Mouse (Mus musculus) urinary bladder, postnatal 4 days (tissue): ENCODE data around the gene Sort1.

Source experiments
- DNase-seq, 2 experiments: peaks; one replicate each; pipeline ENCODE4 v3.0.0; 2021 to 2022; ENCODE audit warnings: low spot score in 2 of 2

The Sort1 gene

GRCm38 (mm10) chr3:108327916-108328315 is 44.0 kb downstream of the Sort1 start:
- DNase-seq: no peak

GRCm38 (mm10) chr3:108328441-108328841 is 44.6 kb downstream of the Sort1 start:
- DNase-seq: peak; percentile 56 to 69

- DNase-seq: no peak
Observed at GRCm38 (mm10) chr3:108330812-108331211, 46.9 kb downstream of the Sort1 start.

GRCm38 (mm10) chr3:108336878-108337277 is 53.0 kb downstream of the Sort1 start:
- DNase-seq: no peak

- no peak for DNase-seq
Observed at GRCm38 (mm10) chr3:108341040-108341439, 57.2 kb downstream of the Sort1 start.

GRCm38 (mm10) chr3:108342185-108342584 is 58.3 kb downstream of the Sort1 start:
- DNase-seq: no peak

- no peak for DNase-seq
Observed at GRCm38 (mm10) chr3:108345855-108346254, 62.0 kb downstream of the Sort1 start.

- DNase-seq: no peak
Observed at GRCm38 (mm10) chr3:108348376-108348775, 64.5 kb downstream of the Sort1 start.

- no peak for DNase-seq
Observed at GRCm38 (mm10) chr3:108355245-108355644, 71.4 kb downstream of the Sort1 start.

GRCm38 (mm10) chr3:108357051-108357450 is 73.2 kb downstream of the Sort1 start:
- DNase-seq: no peak

- no peak for DNase-seq
Observed at GRCm38 (mm10) chr3:108358445-108358844, 74.6 kb downstream of the Sort1 start.

GRCm38 (mm10) chr3:108360894-108361293 is 77.0 kb downstream of the Sort1 start:
- DNase-seq: no peak

GRCm38 (mm10) chr3:108363626-108364025 is 79.7 kb downstream of the Sort1 start:
- no peak for DNase-seq

GRCm38 (mm10) chr3:108364270-108364995 is 80.6 kb downstream of the Sort1 start, which contains the start of gene Mybphl:
Gene Mybphl, plus strand, starts transcription at chr3:108364911.
- no peak for DNase-seq

GRCm38 (mm10) chr3:108367173-108367572 is 83.3 kb downstream of the Sort1 start:
- no peak for DNase-seq

GRCm38 (mm10) chr3:108367828-108368227 is 83.9 kb downstream of the Sort1 start:
- no peak for DNase-seq

GRCm38 (mm10) chr3:108368721-108369120 is 84.8 kb downstream of the Sort1 start:
- DNase-seq: no peak

GRCm38 (mm10) chr3:108372274-108372673 is 88.4 kb downstream of the Sort1 start:
- no peak for DNase-seq

- no peak for DNase-seq
Observed at GRCm38 (mm10) chr3:108372691-108373090, 88.8 kb downstream of the Sort1 start.

- no peak for DNase-seq
Observed at GRCm38 (mm10) chr3:108378875-108379663, 95.2 kb downstream of the Sort1 start.

- DNase-seq: no peak
Observed at GRCm38 (mm10) chr3:108380695-108381094, 96.8 kb downstream of the Sort1 start.

GRCm38 (mm10) chr3:108381945-108382875 is 98.3 kb downstream of the Sort1 start:
- DNase-seq: peak in 1 of 2 experiments; percentile 49
